Mouse (Mus musculus): ENCODE results near the gene Atxn10.

Gene Atxn10

GRCm38 (mm10) chr15:85404739-85405138 lies 68.7 kb downstream of the Atxn10 start:
- DNase-seq (ENCODE audit: low spot score), result no peak

- DNase-seq (ENCODE audit: low spot score), result no peak
Observed at GRCm38 (mm10) chr15:85405567-85405966, 69.5 kb downstream of the Atxn10 start.

- DNase-seq (ENCODE audit: low spot score), result no peak
Observed at GRCm38 (mm10) chr15:85406846-85407245, 70.8 kb downstream of the Atxn10 start.

GRCm38 (mm10) chr15:85407342-85407741 lies 71.3 kb downstream of the Atxn10 start:
- DNase-seq (ENCODE audit: low spot score), result no peak

- DNase-seq (ENCODE audit: low spot score), result no peak
Observed at GRCm38 (mm10) chr15:85408790-85409189, 72.7 kb downstream of the Atxn10 start.

- no peak for DNase-seq (ENCODE audit: low spot score)
Observed at GRCm38 (mm10) chr15:85409245-85409783, 73.3 kb downstream of the Atxn10 start.

- no peak for DNase-seq (ENCODE audit: low spot score)
Observed at GRCm38 (mm10) chr15:85409836-85410235, 73.8 kb downstream of the Atxn10 start.

GRCm38 (mm10) chr15:85414620-85415019 lies 78.6 kb downstream of the Atxn10 start:
- no peak for DNase-seq (ENCODE audit: low spot score)

GRCm38 (mm10) chr15:85420686-85421085 lies 84.6 kb downstream of the Atxn10 start:
- DNase-seq (ENCODE audit: low spot score), result no peak

GRCm38 (mm10) chr15:85424197-85424596 lies 88.2 kb downstream of the Atxn10 start:
- DNase-seq (ENCODE audit: low spot score), result no peak

GRCm38 (mm10) chr15:85428140-85428539 lies 92.1 kb downstream of the Atxn10 start:
- DNase-seq (ENCODE audit: low spot score), result no peak

- no peak for DNase-seq (ENCODE audit: low spot score)
Observed at GRCm38 (mm10) chr15:85442568-85442967, 106.5 kb downstream of the Atxn10 start.

- DNase-seq (ENCODE audit: low spot score), result no peak
Observed at GRCm38 (mm10) chr15:85446652-85447051, 110.6 kb downstream of the Atxn10 start.

GRCm38 (mm10) chr15:85456891-85457290 lies 120.8 kb downstream of the Atxn10 start:
- DNase-seq (ENCODE audit: low spot score), result no peak

- DNase-seq (ENCODE audit: low spot score), result no peak
Observed at GRCm38 (mm10) chr15:85457838-85458237, 121.8 kb downstream of the Atxn10 start.

GRCm38 (mm10) chr15:85458631-85459082 lies 122.6 kb downstream of the Atxn10 start:
- no peak for DNase-seq (ENCODE audit: low spot score)

- DNase-seq (ENCODE audit: low spot score), result no peak
Observed at GRCm38 (mm10) chr15:85461541-85461940, 125.5 kb downstream of the Atxn10 start.

GRCm38 (mm10) chr15:85462138-85462537 lies 126.1 kb downstream of the Atxn10 start:
- DNase-seq (ENCODE audit: low spot score), result no peak

- no peak for DNase-seq (ENCODE audit: low spot score)
Observed at GRCm38 (mm10) chr15:85463027-85463790, 127.2 kb downstream of the Atxn10 start.

- DNase-seq (ENCODE audit: low spot score), result no peak
Observed at GRCm38 (mm10) chr15:85464190-85464589, 128.1 kb downstream of the Atxn10 start.

- DNase-seq (ENCODE audit: low spot score), result no peak
Observed at GRCm38 (mm10) chr15:85464823-85465565, 128.9 kb downstream of the Atxn10 start.

GRCm38 (mm10) chr15:85466456-85467067 lies 130.5 kb downstream of the Atxn10 start:
- DNase-seq (ENCODE audit: low spot score), result no peak

- no peak for DNase-seq (ENCODE audit: low spot score)
Observed at GRCm38 (mm10) chr15:85469401-85469800, 133.4 kb downstream of the Atxn10 start.

Data from urinary bladder, postnatal 10 days (tissue).